Mouse (Mus musculus) ES-E14 (cell line): ENCODE measurements around the gene Plekhg5. TPM values are rescaled to one million over a fixed set of nuclear protein-coding genes. Genes with fewer than 3 reads are reported as not detected.

Source experiments
- DNase-seq: peaks from one replicate; pipeline ENCODE4 v3.0.0-alpha.2; 2013; ENCODE audit warnings: low read depth, low spot score
- H3K27ac ChIP-seq: 2 replicates; pipeline ENCODE4 v1.5.1; 2012; ENCODE audit warnings: low read depth, mild to moderate bottlenecking, low read length, moderate library complexity, mixed read lengths; ENCODE audit not compliant: poor library complexity, insufficient read depth, severe bottlenecking
- H3K36me3 ChIP-seq: 2 replicates; pipeline ENCODE4 v1.6.1; 2012; ENCODE audit warnings: mild to moderate bottlenecking, low read length, moderate library complexity, mixed read lengths; ENCODE audit not compliant: control insufficient read depth, poor library complexity, insufficient read depth, severe bottlenecking
- H3K4me1 ChIP-seq, 2 experiments: fragments of 150-350 bp in 1 of 2; sonication (generic) in 1 of 2; 2 replicates each; pipeline ENCODE4 v1.6.1; 2012; ENCODE audit warnings: low read length in 2 of 2, mild to moderate bottlenecking in 1 of 2, mixed read lengths in 1 of 2; ENCODE audit not compliant: control insufficient read depth in 2 of 2, insufficient read depth in 2 of 2, poor library complexity in 1 of 2
- H3K4me3 ChIP-seq, 2 experiments: fragments of 150-350 bp in 1 of 2; sonication (generic) in 1 of 2; 2 replicates each; pipeline ENCODE4 v1.5.1; 2012; ENCODE audit warnings: low read length in 2 of 2, low read depth in 1 of 2, mild to moderate bottlenecking in 1 of 2, mixed read lengths in 1 of 2; ENCODE audit not compliant: insufficient read depth in 1 of 2, poor library complexity in 1 of 2, severe bottlenecking in 1 of 2
- H3K9ac ChIP-seq: 2 replicates; pipeline ENCODE4 v1.6.1; 2012; ENCODE audit warnings: low read depth, mild to moderate bottlenecking, low read length, mixed read lengths; ENCODE audit not compliant: poor library complexity, insufficient read depth, severe bottlenecking
- H3K9me3 ChIP-seq: fragments of 150-350 bp; sonication (generic); 2 replicates; pipeline ENCODE4 v1.6.1; 2012; ENCODE audit warnings: low read depth, mild to moderate bottlenecking, low read length; ENCODE audit not compliant: control insufficient read depth, insufficient read depth
- CHD2 ChIP-seq: IDR thresholded peaks from 2 replicates; pipeline ENCODE4 v1.6.1; 2014; ENCODE audit warnings: mild to moderate bottlenecking, low read depth, low read length, inconsistent platforms
- HCFC1 ChIP-seq: IDR thresholded peaks from 2 replicates; pipeline ENCODE4 v1.6.1; 2012; ENCODE audit warnings: low read length, inconsistent platforms, borderline replicate concordance; ENCODE audit not compliant: insufficient read depth
- MAFK ChIP-seq: IDR thresholded peaks from 2 replicates; pipeline ENCODE4 v1.6.1; 2014; ENCODE audit warnings: mild to moderate bottlenecking, low read depth, low read length, inconsistent platforms; ENCODE audit not compliant: insufficient read depth
- ZC3H11A ChIP-seq: IDR thresholded peaks from 2 replicates; pipeline ENCODE4 v1.6.1; 2012; ENCODE audit warnings: low read depth, mild to moderate bottlenecking, inconsistent platforms, low read length, borderline replicate concordance
- ZNF384 ChIP-seq: IDR thresholded peaks from 2 replicates; pipeline ENCODE4 v1.6.1; 2012; ENCODE audit warnings: low read depth, low read length, inconsistent platforms
- in situ Hi-C, 2 experiments: fragments of 600-800 bp; cut with MboI; formaldehyde crosslinking; loops; one replicate each; pipeline ENCODE4 v1.15.1; 2025; ENCODE audit warnings: low sequenced_read_pairs in 2 of 2, inconsistent platforms in 1 of 2; ENCODE audit not compliant: unreplicated experiment in 2 of 2
- total RNA-seq: library from RNA; depleted of rRNA; stranded (reverse); fragments of 300-350 nt; gene quantifications from 2 replicates; pipeline ENCODE4 v1.2.3, GENCODE M21; 2012

Plekhg5 gene
- total RNA-seq, 1 experiment = 37.3 TPM

- peaks cover 12 to 48% of the 10 kb centered on the region in 2 experiments for H3K4me1 ChIP-seq
- H3K27ac ChIP-seq = peak overlapping the region; percentile 40; the same call in 1 of the 2 replicates
Measured at GRCm38 (mm10) chr4:152100541-152100940, 28.2 kb downstream of the Plekhg5 start.

DNA sequence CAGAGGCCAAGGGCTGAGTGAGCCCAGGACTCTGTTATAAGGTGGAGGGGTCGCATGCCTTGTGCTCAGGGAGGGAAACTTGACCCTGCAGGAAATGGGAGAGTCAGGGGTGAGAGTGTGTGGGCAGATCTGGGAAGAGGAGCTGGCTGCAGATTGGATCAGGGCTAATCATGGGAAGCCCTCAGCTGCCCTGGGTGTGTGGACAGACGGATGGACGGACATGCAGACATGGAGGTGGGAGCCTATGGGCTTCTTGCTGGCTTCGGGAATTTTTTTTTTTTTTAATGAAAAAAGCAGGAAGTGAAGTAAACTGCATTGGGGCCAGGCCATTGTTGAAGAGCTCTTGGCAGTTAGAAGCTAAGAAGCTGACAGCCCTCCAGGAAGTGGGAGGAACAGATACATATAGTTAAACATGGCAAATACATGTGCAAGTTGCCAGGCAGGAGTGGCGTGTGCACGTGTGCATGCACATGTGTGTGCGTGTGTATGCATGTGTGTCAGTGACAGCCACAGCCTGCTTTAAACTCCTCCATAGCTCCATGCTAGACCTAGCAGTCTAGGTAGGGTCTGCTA lies 28.9 kb downstream of the Plekhg5 start:
- H3K9ac ChIP-seq = peak overlapping the region; percentile 35; the same call in 1 of the 2 replicates
- H3K4me1 ChIP-seq = peaks cover 12 to 46% of the 10 kb centered on the region in 2 experiments
- peak overlapping the region in 1 of 2 experiments; percentile 26; a peak in 1 of 4 replicates for H3K4me3 ChIP-seq
- DNase-seq = no peak
- in situ Hi-C loops = no loop called here
- no peaks in the 10 kb centered on the region for H3K9me3 ChIP-seq
- peaks cover 34% of the 10 kb centered on the region for H3K36me3 ChIP-seq
- TF ChIP-seq ZC3H11A (no peak), MAFK (no peak), CHD2 (no peak), ZNF384 (no peak), HCFC1 (no peak)
- H3K27ac ChIP-seq = no peak overlapping the region; the same call in 1 of the 2 replicates

More at GRCm38 (mm10) chr4:152100541-152100940, 28.2 kb downstream of the Plekhg5 start:
- Histone ChIP-seq H3K4me3 (peak overlapping the region in 1 of 2 experiments; percentile 26; a peak in 1 of 4 replicates), H3K36me3 (peaks cover 29% of the 10 kb centered on the region), H3K9ac (peak overlapping the region; percentile 35; the same call in 1 of the 2 replicates), H3K9me3 (no peaks in the 10 kb centered on the region)
- no peak for DNase-seq
- TF ChIP-seq ZNF384 (no peak), MAFK (no peak), HCFC1 (no peak), ZC3H11A (no peak), CHD2 (no peak)
- in situ Hi-C loops = no loop called here

DNA sequence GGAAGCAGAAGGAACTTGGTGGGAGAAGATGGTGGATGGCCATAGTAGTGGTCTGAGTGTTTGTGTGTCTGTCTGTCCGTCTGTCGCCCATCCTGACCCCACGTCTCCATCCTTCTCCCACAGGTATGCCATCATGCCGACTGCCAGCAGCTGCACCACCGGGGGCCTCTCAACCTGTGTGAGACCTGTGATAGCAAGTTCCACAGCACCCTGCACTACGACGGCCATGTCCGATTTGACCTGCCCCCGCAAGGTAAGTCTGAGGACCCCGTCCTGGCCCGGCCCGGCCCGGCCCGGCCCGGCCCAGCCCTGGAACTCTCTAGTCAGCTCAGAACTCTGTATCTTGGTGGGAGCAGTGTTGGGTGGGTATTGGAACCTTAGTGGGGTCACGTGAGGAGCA lies 29.6 kb downstream of the Plekhg5 start:
- TF ChIP-seq ZNF384 (no peak), HCFC1 (no peak), CHD2 (no peak), ZC3H11A (no peak), MAFK (no peak)
- no peak for DNase-seq
- H3K9ac ChIP-seq = no peak overlapping the region
- H3K27ac ChIP-seq = no peak overlapping the region
- peaks cover 39% of the 10 kb centered on the region for H3K36me3 ChIP-seq
- H3K4me1 ChIP-seq = peaks cover 14 to 48% of the 10 kb centered on the region in 2 experiments
- in situ Hi-C loops = no loop called here
- H3K4me3 ChIP-seq = no peak overlapping the region
- H3K9me3 ChIP-seq = no peaks in the 10 kb centered on the region

DNA sequence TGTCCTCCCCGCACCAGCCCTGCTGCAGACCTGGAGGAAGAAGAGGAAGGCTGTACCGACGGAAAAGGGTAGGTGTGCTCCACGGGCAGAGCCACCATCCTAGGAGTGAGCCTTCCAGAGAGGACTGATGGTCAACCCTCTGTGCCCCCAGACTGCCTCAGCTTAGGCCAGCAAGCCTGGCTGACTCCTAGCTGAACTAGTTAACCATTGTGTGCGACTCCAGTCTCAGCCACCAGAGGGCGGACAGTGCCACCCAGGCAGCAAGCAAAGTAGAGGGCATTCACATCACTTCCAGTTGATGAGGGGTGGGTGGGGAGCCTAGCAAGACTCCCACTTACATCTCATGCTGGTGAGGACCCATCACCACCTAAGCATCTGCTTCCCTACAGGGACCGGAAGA lies 30.7 kb downstream of the Plekhg5 start:
- H3K36me3 ChIP-seq = peaks cover 45% of the 10 kb centered on the region
- no peak for DNase-seq
- in situ Hi-C loops = no loop called here

More for the DNA sequence above, 30.7 kb downstream of the Plekhg5 start:
- Histone ChIP-seq H3K9me3 (no peaks in the 10 kb centered on the region), H3K4me3 (no peak overlapping the region), H3K4me1 (peaks cover 14 to 51% of the 10 kb centered on the region in 2 experiments), H3K27ac (no peak overlapping the region), H3K9ac (no peak overlapping the region)
- no peak for TF ChIP-seq MAFK
- no peak for TF ChIP-seq HCFC1
- no peak for TF ChIP-seq CHD2
- TF ChIP-seq ZC3H11A = no peak
- no peak for TF ChIP-seq ZNF384
